Mouse (Mus musculus) limb, embryonic 14.5 days (tissue): ENCODE measurements around the gene Tmem190. TPM values are rescaled to one million over a fixed set of nuclear protein-coding genes. Genes with fewer than 3 reads are reported as not detected.
"Not testable (repeated sequence)": the region's sequence is repeated elsewhere in the genome, so short reads cannot be mapped to it uniquely, and the experiment has no call there.

Source experiments
- ATAC-seq: fragments of 200-750 bp; cut with Nextera tagmentation; 2 replicates; pipeline ENCODE4 v1.8.0; 2017; ENCODE audit warnings: low read depth, moderate number of reproducible peaks, moderate TSS enrichment; ENCODE audit not compliant: low FRiP score
- DNase-seq: peaks from one replicate; pipeline ENCODE4 v3.0.0-alpha.2; 2015; ENCODE audit warnings: low spot score
- H3K27ac ChIP-seq: fragments of 300-500 bp; sonication (generic); replicated peaks from 2 replicates; pipeline ENCODE4 v1.5.1; 2014; ENCODE audit warnings: low read depth, mild to moderate bottlenecking, low read length, moderate library complexity, mixed read lengths
- H3K27me3 ChIP-seq: fragments of 300-500 bp; sonication (generic); 2 replicates; pipeline ENCODE4 v1.6.1; 2014; ENCODE audit warnings: low read length, mixed read lengths; ENCODE audit not compliant: control insufficient read depth, insufficient read depth
- H3K36me3 ChIP-seq: fragments of 300-500 bp; sonication (generic); 2 replicates; pipeline ENCODE4 v1.6.1; 2014; ENCODE audit warnings: mild to moderate bottlenecking, low read length, moderate library complexity, mixed read lengths; ENCODE audit not compliant: control insufficient read depth, insufficient read depth
- H3K4me1 ChIP-seq: fragments of 300-500 bp; sonication (generic); 2 replicates; pipeline ENCODE4 v1.6.1; 2014; ENCODE audit warnings: antibody characterized with exemption, low read length, mixed read lengths; ENCODE audit not compliant: control insufficient read depth, insufficient read depth
- H3K4me2 ChIP-seq: fragments of 300-500 bp; sonication (generic); replicated peaks from 2 replicates; pipeline ENCODE4 v1.6.1; 2014; ENCODE audit warnings: low read depth, mild to moderate bottlenecking, low read length, moderate library complexity; ENCODE audit not compliant: severe bottlenecking
- H3K4me3 ChIP-seq: fragments of 300-500 bp; sonication (generic); replicated peaks from 2 replicates; pipeline ENCODE4 v1.5.1; 2014; ENCODE audit warnings: low read length
- H3K9ac ChIP-seq: fragments of 300-500 bp; sonication (generic); 2 replicates; pipeline ENCODE4 v1.6.1; 2014; ENCODE audit warnings: mild to moderate bottlenecking, low read depth, low read length, moderate library complexity; ENCODE audit not compliant: severe bottlenecking
- H3K9me3 ChIP-seq: fragments of 300-500 bp; sonication (generic); 2 replicates; pipeline ENCODE4 v1.6.1; 2016; ENCODE audit warnings: low read length; ENCODE audit not compliant: control insufficient read depth
- POLR2A ChIP-seq: fragments of 200-500 bp; IDR thresholded peaks from 2 replicates; pipeline ENCODE4 v1.8.0; 2012; ENCODE audit warnings: inconsistent platforms, mild to moderate bottlenecking, moderate library complexity, borderline replicate concordance; ENCODE audit not compliant: insufficient read depth, insufficient read length; ENCODE audit errors: extremely low read depth
- WGBS: fragments of 180-500 bp; shearing (Covaris S2); extraction: QIAGEN DNeasy Blood & Tissue Kit; methylation state at CpG from one replicate; pipeline ENCODE4 v1.1.7; 2014; 5-methylcytosine and 5-hydroxymethylcytosine counted together
- polyA plus RNA-seq, 2 experiments: library from polyadenylated mRNA; depleted of rRNA in 1 of 2; stranded (reverse) in 1 of 2; unstranded in 1 of 2; fragments of >200 nt; fragmentation: Nextera tagmentation in 1 of 2; extraction: Ambion mirVana in 1 of 2; gene quantifications; 2 replicates each; pipeline versions ENCODE4 v1.2.1 to v1.2.3; 2012 to 2014

The Tmem190 gene
- polyA plus RNA-seq, 2 experiments: not detected

DNA sequence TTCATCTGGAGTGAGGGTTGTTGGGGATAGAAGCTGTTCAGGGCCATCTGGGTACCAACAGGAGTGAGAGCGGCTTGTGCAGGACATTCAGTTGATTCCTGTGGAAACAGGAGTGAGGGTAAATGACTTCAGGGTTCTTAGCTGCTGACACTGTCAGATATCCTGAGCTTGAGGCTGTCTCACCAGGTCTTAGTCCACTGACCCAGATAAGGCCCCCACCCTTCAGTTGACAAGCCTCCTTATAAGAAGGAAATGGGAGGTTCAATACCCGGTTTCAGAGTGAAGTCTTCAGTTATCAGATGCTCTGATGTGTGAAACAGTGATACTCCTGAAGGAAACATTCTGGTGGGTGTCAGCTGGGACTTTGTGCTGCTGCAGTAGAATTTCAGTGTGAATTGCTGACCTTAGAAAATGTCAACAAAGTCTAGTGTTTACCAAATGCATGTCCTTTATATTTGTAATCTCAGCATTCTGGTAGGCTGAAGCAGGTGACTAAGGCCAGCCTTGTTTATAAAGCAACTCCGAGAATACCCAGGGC, 12.0 kb downstream of the Tmem190 start:
- Histone ChIP-seq H3K4me3 (no peak overlapping the region), H3K4me1 (peaks cover 9% of the 10 kb centered on the region; the same call in 1 of the 2 replicates), H3K36me3 (peaks cover 43% of the 10 kb centered on the region), H3K9ac (no peak overlapping the region), H3K9me3 (no peaks in the 10 kb centered on the region), H3K4me2 (no peak overlapping the region), H3K27ac (no peak overlapping the region), H3K27me3 (no peaks in the 10 kb centered on the region)
- whole genome bisulfite sequencing: 87% methylated on average over 3 of the region's 3 CpGs
- no peak for ATAC-seq
- DNase-seq: no peak
- no peak for TF ChIP-seq POLR2A

DNA sequence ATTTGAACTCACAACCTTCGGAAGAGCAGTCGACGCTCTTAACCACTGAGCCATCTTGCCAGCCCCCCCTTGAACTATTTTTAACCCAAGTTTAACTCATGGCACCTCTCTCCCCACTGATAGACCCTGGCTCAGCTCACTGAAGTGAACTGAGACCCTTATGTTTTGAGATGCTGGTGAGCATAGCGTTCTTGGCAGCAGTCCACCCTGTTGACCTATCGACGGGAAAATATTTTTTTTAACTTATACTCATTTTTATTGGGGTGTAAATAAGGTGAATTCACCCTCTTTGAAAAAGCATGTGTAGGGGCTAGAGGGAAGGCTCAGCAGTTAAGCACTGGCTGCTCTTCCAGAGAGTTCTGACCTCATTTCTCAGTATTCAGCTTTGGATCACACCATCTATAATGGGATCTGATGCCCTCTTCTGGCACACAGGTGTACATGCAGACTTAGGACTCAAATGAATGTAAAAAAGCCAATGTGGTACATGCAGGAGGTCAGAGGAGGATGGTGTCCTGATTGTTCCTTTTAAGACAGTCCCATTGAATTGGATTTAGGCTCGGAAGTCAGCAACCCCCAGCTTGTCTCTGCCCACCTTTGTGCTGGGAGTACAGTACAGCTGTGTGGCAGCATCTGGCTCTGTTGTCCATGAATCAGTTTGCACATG, 13.2 kb downstream of the Tmem190 start:
- no peak overlapping the region for H3K27ac ChIP-seq
- no peak overlapping the region for H3K4me3 ChIP-seq
- 68% methylated on average over 7 of the region's 7 CpGs for WGBS
- H3K9ac ChIP-seq: no peak overlapping the region
- ATAC-seq: 0 out of 2 replicates have a peak, but pooled peaks have one; percentile 3
- H3K27me3 ChIP-seq: no peaks in the 10 kb centered on the region
- TF ChIP-seq POLR2A: no peak
- peak; percentile 32 for DNase-seq
- no peak overlapping the region for H3K4me2 ChIP-seq
- peaks cover 43% of the 10 kb centered on the region for H3K36me3 ChIP-seq
- H3K9me3 ChIP-seq: no peaks in the 10 kb centered on the region
- peaks cover 9% of the 10 kb centered on the region; the same call in 1 of the 2 replicates for H3K4me1 ChIP-seq

DNA sequence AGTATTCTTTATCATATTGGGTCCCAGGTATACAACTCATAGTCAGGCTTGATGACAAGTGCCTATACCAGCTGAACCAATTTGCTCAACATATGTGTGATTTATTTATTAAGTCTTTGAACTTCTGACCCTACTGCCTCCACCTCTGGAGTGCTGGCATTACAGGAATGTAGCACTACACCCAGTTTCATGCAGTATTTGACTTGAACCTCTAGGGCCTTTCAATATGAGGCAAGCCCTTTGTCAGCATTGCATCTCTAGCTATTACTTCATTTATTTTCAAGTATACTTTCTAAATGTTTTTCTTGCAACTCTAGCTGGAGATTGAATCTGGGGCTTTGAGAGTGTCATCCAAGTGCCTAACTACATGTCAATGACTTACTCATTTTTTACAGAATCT, 19.5 kb downstream of the Tmem190 start:
- no peak for TF ChIP-seq POLR2A
- Histone ChIP-seq H3K4me2 (no peak overlapping the region), H3K36me3 (peaks cover 26% of the 10 kb centered on the region), H3K4me3 (no peak overlapping the region), H3K9me3 (no peaks in the 10 kb centered on the region), H3K27me3 (no peaks in the 10 kb centered on the region), H3K9ac (no peak overlapping the region), H3K4me1 (no peaks in the 10 kb centered on the region), H3K27ac (no peak overlapping the region)
- DNase-seq (no peak), ATAC-seq (no peak)

GRCm38 (mm10) chr7:4806716-4807115, 24.0 kb downstream of the Tmem190 start:
- DNase-seq (peak; percentile 56), ATAC-seq (no peak)
- 95% methylated on average over 7 of the region's 7 CpGs for WGBS

DNA sequence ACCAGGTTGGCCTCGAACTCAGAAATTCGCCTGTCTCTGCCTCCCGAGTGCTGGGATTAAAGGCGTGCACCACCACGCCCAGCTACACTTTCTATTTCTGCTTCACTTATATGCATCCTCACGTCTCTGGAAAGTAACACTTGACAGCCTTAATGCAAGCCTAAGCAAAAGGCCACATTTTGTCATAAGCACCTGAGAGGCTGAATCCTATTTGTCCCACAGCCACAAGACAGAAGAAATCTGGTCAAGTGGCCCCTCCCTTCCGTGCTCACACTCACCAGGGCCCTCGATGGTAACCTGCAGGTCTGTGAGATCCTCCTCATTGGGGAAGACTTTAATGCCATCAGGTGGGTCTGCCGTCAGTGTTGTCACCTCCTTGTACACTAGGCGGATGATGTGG, 28.4 kb downstream of the Tmem190 start:
- Histone ChIP-seq H3K4me3 (peak overlapping the region; percentile 97), H3K9ac (peak overlapping the region; percentile 93), H3K4me2 (peak overlapping the region; percentile 71), H3K4me1 (peaks cover 21% of the 10 kb centered on the region), H3K36me3 (peaks cover 44% of the 10 kb centered on the region)
- DNase-seq, ATAC-seq, H3K27ac ChIP-seq, H3K9me3 ChIP-seq, H3K27me3 ChIP-seq: not testable (repeated sequence)
- WGBS: 45% methylated on average over 10 of the region's 10 CpGs

More at GRCm38 (mm10) chr7:4806716-4807115, 24.0 kb downstream of the Tmem190 start:
- Histone ChIP-seq H3K27me3 (no peaks in the 10 kb centered on the region), H3K4me1 (peaks cover 16% of the 10 kb centered on the region), H3K36me3 (peaks cover 52% of the 10 kb centered on the region), H3K27ac (no peak overlapping the region), H3K9ac (no peak overlapping the region), H3K9me3 (no peaks in the 10 kb centered on the region), H3K4me2 (no peak overlapping the region), H3K4me3 (no peak overlapping the region)
- no peak for TF ChIP-seq POLR2A
